Mouse (Mus musculus) liver, embryonic 11.5 days (tissue): ENCODE measurements around the gene Smg8. TPM values are rescaled to one million over a fixed set of nuclear protein-coding genes. Genes with fewer than 3 reads are reported as not detected.

Experiments used
- ATAC-seq: fragments of 200-750 bp; cut with Nextera tagmentation; replicated peaks from 2 replicates; pipeline ENCODE4 v1.8.0; 2017; ENCODE audit warnings: moderate number of reproducible peaks, mild to moderate bottlenecking, moderate TSS enrichment, moderate library complexity; ENCODE audit not compliant: low FRiP score
- DNase-seq: peaks from one replicate; pipeline ENCODE4 v3.0.0-alpha.2; 2017; ENCODE audit warnings: low spot score
- H3K27ac ChIP-seq: fragments of 300-500 bp; sonication (generic); 2 replicates; pipeline ENCODE4 v1.5.1; 2014; ENCODE audit warnings: mild to moderate bottlenecking, low read depth, low read length, control low read depth
- H3K27me3 ChIP-seq: fragments of 300-500 bp; sonication (generic); replicated peaks from 2 replicates; pipeline ENCODE4 v1.6.1; 2014; ENCODE audit warnings: low read length, mixed read lengths; ENCODE audit not compliant: control insufficient read depth, insufficient read depth
- H3K36me3 ChIP-seq: fragments of 300-500 bp; sonication (generic); 2 replicates; pipeline ENCODE4 v1.6.1; 2014; ENCODE audit warnings: mild to moderate bottlenecking, low read length, moderate library complexity, mixed read lengths; ENCODE audit not compliant: control insufficient read depth, insufficient read depth
- H3K4me1 ChIP-seq: fragments of 300-500 bp; sonication (generic); replicated peaks from 2 replicates; pipeline ENCODE4 v1.6.1; 2014; ENCODE audit warnings: low read length, mixed read lengths; ENCODE audit not compliant: control insufficient read depth, insufficient read depth
- H3K4me2 ChIP-seq: fragments of 300-500 bp; sonication (generic); 2 replicates; pipeline ENCODE4 v1.6.1; 2014; ENCODE audit warnings: mild to moderate bottlenecking, control low read depth, moderate library complexity
- H3K4me3 ChIP-seq: fragments of 300-500 bp; sonication (generic); 2 replicates; pipeline ENCODE4 v1.5.1; 2014; ENCODE audit warnings: low read depth, low read length, control low read depth
- H3K9ac ChIP-seq: fragments of 300-500 bp; sonication (generic); 2 replicates; pipeline ENCODE4 v1.6.1; 2014; ENCODE audit warnings: low read depth, low read length, control low read depth
- H3K9me3 ChIP-seq: fragments of 300-500 bp; sonication (generic); 2 replicates; pipeline ENCODE4 v1.6.1; 2016; ENCODE audit warnings: low read length, inconsistent platforms, mixed read lengths; ENCODE audit not compliant: control insufficient read depth
- WGBS: fragments of 180-500 bp; shearing (Covaris S2); extraction: QIAGEN DNeasy Blood & Tissue Kit; methylation state at CpG from one replicate; pipeline ENCODE4 v1.1.7; 2014; 5-methylcytosine and 5-hydroxymethylcytosine counted together
- polyA plus RNA-seq: library from polyadenylated mRNA; unstranded; fragments of >200 nt; fragmentation: Nextera tagmentation; extraction: Ambion mirVana; gene quantifications from 2 replicates; pipeline ENCODE4 v1.2.1, GENCODE M21; 2014

The Smg8 gene
- polyA plus RNA-seq = 20.8 and 24.5 TPM in 2 replicates

GRCm38 (mm10) chr11:87086290-87086984 is at the start of gene Smg8:
TSS of gene Smg8 (minus strand) at chr11:87086774.
- DNase-seq = peak; percentile 80
- H3K4me1 ChIP-seq = peaks cover 16% of the 10 kb centered on the region
- no peaks in the 10 kb centered on the region for H3K27me3 ChIP-seq
- peak within 1 kb of the TSS; percentile 87 for H3K4me3 ChIP-seq
- peak within 1 kb of the TSS; percentile 6 for H3K27ac ChIP-seq
- H3K9me3 ChIP-seq = no peaks in the 10 kb centered on the region
- under 1% methylated on average over 43 of the region's 43 CpGs for WGBS
- peak; percentile 93 for ATAC-seq
- H3K9ac ChIP-seq = peak within 1 kb of the TSS; percentile 85
- H3K36me3 ChIP-seq = peaks cover 28% of the 10 kb centered on the region
- H3K4me2 ChIP-seq = peak within 1 kb of the TSS; percentile 88

GRCm38 (mm10) chr11:87136233-87136632 is 49.7 kb upstream of the Smg8 start:
- 90% methylated on average over 4 of the region's 4 CpGs for WGBS
- no peak overlapping the region for H3K4me2 ChIP-seq
- ATAC-seq (no peak), DNase-seq (no peak)
- H3K9me3 ChIP-seq = no peaks in the 10 kb centered on the region
- no peak overlapping the region for H3K4me3 ChIP-seq
- no peaks in the 10 kb centered on the region for H3K36me3 ChIP-seq
- no peaks in the 10 kb centered on the region for H3K4me1 ChIP-seq
- no peak overlapping the region for H3K27ac ChIP-seq
- H3K27me3 ChIP-seq = no peaks in the 10 kb centered on the region
- H3K9ac ChIP-seq = no peak overlapping the region

GRCm38 (mm10) chr11:87126824-87127816 is 40.5 kb upstream of the Smg8 start, which contains the start of gene Trim37:
TSS of gene Trim37 (plus strand) at chr11:87127077.
- peak; percentile 91 for DNase-seq
- WGBS = under 1% methylated on average over 99 of the region's 105 CpGs
- peak within 1 kb of the TSS; percentile 69 for H3K4me2 ChIP-seq
- H3K4me3 ChIP-seq = peak within 1 kb of the TSS; percentile 97
- H3K4me1 ChIP-seq = peaks cover 8% of the 10 kb centered on the region; the same call in 1 of the 2 replicates
- peak within 1 kb of the TSS; percentile 93 for H3K27ac ChIP-seq
- H3K9ac ChIP-seq = peak within 1 kb of the TSS; percentile 94
- peak; percentile 93 for ATAC-seq
- no peaks in the 10 kb centered on the region for H3K9me3 ChIP-seq
- H3K27me3 ChIP-seq = no peaks in the 10 kb centered on the region
- H3K36me3 ChIP-seq = peaks cover 21% of the 10 kb centered on the region

GRCm38 (mm10) chr11:87126281-87126823 is 39.8 kb upstream of the Smg8 start:
- no peaks in the 10 kb centered on the region for H3K9me3 ChIP-seq
- H3K27me3 ChIP-seq = no peaks in the 10 kb centered on the region
- peak overlapping the region; percentile 93 for H3K27ac ChIP-seq
- peak overlapping the region; percentile 97 for H3K4me3 ChIP-seq
- peak overlapping the region; percentile 69 for H3K4me2 ChIP-seq
- ATAC-seq (no peak), DNase-seq (no peak)
- peak overlapping the region; percentile 59 for H3K9ac ChIP-seq
- peaks cover 8% of the 10 kb centered on the region; the same call in 1 of the 2 replicates for H3K4me1 ChIP-seq
- WGBS = 4% methylated on average over 12 of the region's 12 CpGs
- peaks cover 21% of the 10 kb centered on the region for H3K36me3 ChIP-seq

GRCm38 (mm10) chr11:87125562-87125961 is 39.0 kb upstream of the Smg8 start:
- Histone ChIP-seq H3K27ac (no peak overlapping the region; the same call in 1 of the 2 replicates), H3K9me3 (no peaks in the 10 kb centered on the region), H3K9ac (peak overlapping the region; percentile 26; the same call in 1 of the 2 replicates), H3K4me1 (peaks cover 8% of the 10 kb centered on the region; the same call in 1 of the 2 replicates), H3K36me3 (peaks cover 28% of the 10 kb centered on the region), H3K4me3 (0 out of 2 replicates have a peak overlapping the region, but pooled peaks have one; percentile 97), H3K4me2 (peak overlapping the region; percentile 69), H3K27me3 (no peaks in the 10 kb centered on the region)
- ATAC-seq (no peak), DNase-seq (no peak)
- 67% methylated on average over 4 of the region's 4 CpGs for WGBS

- WGBS = 79% methylated on average over 8 of the region's 8 CpGs
- Histone ChIP-seq H3K4me2 (no peak overlapping the region), H3K4me3 (no peak overlapping the region), H3K36me3 (peaks cover 37% of the 10 kb centered on the region), H3K9ac (no peak overlapping the region), H3K9me3 (no peaks in the 10 kb centered on the region), H3K27ac (no peak overlapping the region), H3K4me1 (peaks cover 4% of the 10 kb centered on the region; the same call in 1 of the 2 replicates), H3K27me3 (no peaks in the 10 kb centered on the region)
- DNase-seq (no peak), ATAC-seq (no peak)
Measured at GRCm38 (mm10) chr11:87121864-87122263, 35.3 kb upstream of the Smg8 start.

- DNase-seq (no peak), ATAC-seq (no peak)
- H3K27me3 ChIP-seq = no peaks in the 10 kb centered on the region
- peaks cover 8% of the 10 kb centered on the region for H3K4me1 ChIP-seq
- H3K9ac ChIP-seq = peak overlapping the region; percentile 98
- peak overlapping the region; percentile 96 for H3K27ac ChIP-seq
- H3K4me3 ChIP-seq = peak overlapping the region; percentile 99
- 11% methylated on average over 9 of the region's 9 CpGs for WGBS
- peaks cover 17% of the 10 kb centered on the region for H3K36me3 ChIP-seq
- no peaks in the 10 kb centered on the region for H3K9me3 ChIP-seq
- peak overlapping the region; percentile 73 for H3K4me2 ChIP-seq
Measured at GRCm38 (mm10) chr11:87110172-87110909, 23.8 kb upstream of the Smg8 start.
